Mouse (Mus musculus) erythroid progenitor cell, adult 5-6 weeks (primary cell): ENCODE results near the gene Catsperd. TPM values are rescaled to one million over a fixed set of nuclear protein-coding genes. Genes with fewer than 3 reads are reported as not detected.

Experiments used
- ATAC-seq: replicated peaks from 2 replicates; pipeline ENCODE4 v1.8.0; 2016; ENCODE audit warnings: moderate number of reproducible peaks, mild to moderate bottlenecking, moderate TSS enrichment, inconsistent platforms; ENCODE audit not compliant: poor library complexity, low FRiP score, severe bottlenecking
- total RNA-seq, 2 experiments: library from RNA; stranded (forward) in 1 of 2; stranded (reverse) in 1 of 2; fragments of 150-400 nt in 1 of 2; fragments of 186-747, 209-891 nt in 1 of 2; gene quantifications; 2 replicates each; pipeline versions ENCODE4 v1.2.3 to v1.2.4; 2015 to 2017; ENCODE audit warnings: low replicate concordance in 2 of 2

Gene Catsperd
- total RNA-seq, 2 experiments from 2014 or later, result not detected

DNA sequence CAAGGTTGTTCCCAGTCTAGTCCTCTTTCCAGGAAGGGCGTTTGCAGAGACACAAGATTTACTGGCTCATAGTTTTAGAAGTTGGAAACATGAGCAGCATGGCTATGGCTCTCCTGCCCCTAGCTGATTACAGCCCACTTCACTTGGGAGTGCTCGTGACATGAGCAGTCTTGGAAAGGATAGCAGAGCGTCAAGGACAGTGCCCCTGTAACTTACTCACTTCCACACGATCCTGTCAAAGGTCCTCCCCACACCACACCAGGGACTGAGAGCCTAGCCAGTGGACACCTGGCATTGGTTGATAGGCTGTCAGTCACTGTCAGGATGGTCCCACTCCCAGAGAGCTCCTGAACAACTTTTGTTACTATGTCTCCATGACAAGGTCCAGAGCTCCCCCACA, 75.1 kb downstream of the Catsperd start:
- ATAC-seq, result no peak

DNA sequence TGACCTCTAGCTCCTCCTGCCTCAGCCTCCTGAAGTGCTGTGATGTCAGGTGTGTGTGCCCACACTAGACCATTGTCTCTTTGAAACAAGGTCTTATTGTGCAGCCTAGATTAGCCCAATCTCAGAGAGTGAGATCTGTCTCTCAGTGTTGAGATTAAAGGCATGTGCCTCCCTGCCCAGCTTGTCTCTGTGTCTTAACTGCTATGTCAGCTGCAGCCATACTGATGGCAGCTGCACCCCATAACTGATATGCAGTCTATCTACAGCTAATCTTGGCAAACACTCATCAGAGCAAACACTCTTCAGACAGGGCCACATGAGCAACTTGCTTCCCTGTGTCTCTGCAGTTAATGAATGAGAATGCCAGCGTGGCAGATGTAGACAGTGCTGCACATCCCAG, 78.6 kb downstream of the Catsperd start:
- no peak for ATAC-seq

- ATAC-seq, result no peak
These were observed 80.7 kb downstream of the Catsperd start for GRCm38 (mm10) chr17:56708692-56709091.

DNA sequence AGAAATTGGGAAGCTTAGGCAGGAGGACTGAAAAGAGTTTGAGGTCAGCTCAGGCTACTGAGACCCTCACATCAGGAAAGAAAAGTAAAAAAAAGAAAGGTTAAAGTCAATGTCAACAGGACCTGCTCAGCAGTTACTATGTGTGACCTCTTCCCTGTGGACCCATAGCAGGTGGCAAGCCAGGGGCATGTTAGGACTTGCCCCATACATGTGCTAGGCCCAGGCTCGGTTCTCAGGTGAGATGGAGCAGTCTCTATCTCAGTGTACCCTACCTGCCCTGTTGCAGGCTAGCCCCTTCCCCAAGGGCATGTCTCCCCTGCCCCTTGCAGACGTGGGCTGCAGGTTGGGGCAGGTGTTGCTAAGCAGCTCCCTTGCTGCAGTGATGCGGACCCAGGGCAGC, 81.8 kb downstream of the Catsperd start:
- ATAC-seq, result no peak

Other genes starting within 250 kb of the Catsperd start
- 7.9 and 10.9 TPM in 2 replicates for gene Ptprs, start 151.7 kb upstream of the Catsperd start, total RNA-seq (2015; ENCODE audit: low replicate concordance)
- 2.1 and 4.7 TPM in 2 replicates for gene Ptprs, start 151.7 kb upstream of the Catsperd start, total RNA-seq (2017; ENCODE audit: low replicate concordance)
- not detected in 2 replicates for gene Znrf4, start 115.7 kb upstream of the Catsperd start, total RNA-seq (2015; ENCODE audit: low replicate concordance)
- not detected in 2 replicates for gene Znrf4, start 115.7 kb upstream of the Catsperd start, total RNA-seq (2017; ENCODE audit: low replicate concordance)
- gene Gm20219, start 73.8 kb upstream of the Catsperd start, total RNA-seq (2015; ENCODE audit: low replicate concordance), result 6.1 TPM in 1 of 2 replicates, not detected in the other
- 1.2 TPM in 1 of 2 replicates, not detected in the other for gene Gm20219, start 73.8 kb upstream of the Catsperd start, total RNA-seq (2017; ENCODE audit: low replicate concordance)
- gene Safb2, start 43.6 kb upstream of the Catsperd start, total RNA-seq (2015; ENCODE audit: low replicate concordance), result 107 and 153 TPM in 2 replicates
- gene Safb2, start 43.6 kb upstream of the Catsperd start, total RNA-seq (2017; ENCODE audit: low replicate concordance), result 350 and 385 TPM in 2 replicates
- gene Safb, start 43.3 kb upstream of the Catsperd start, total RNA-seq (2015; ENCODE audit: low replicate concordance), result 120 and 141 TPM in 2 replicates
- gene Safb, start 43.3 kb upstream of the Catsperd start, total RNA-seq (2017; ENCODE audit: low replicate concordance), result 189 and 314 TPM in 2 replicates
- gene 2410015M20Rik, start 18.4 kb upstream of the Catsperd start, total RNA-seq (2015; ENCODE audit: low replicate concordance), result 21.8 and 29.9 TPM in 2 replicates
- 20.7 and 33.0 TPM in 2 replicates for gene 2410015M20Rik, start 18.4 kb upstream of the Catsperd start, total RNA-seq (2017; ENCODE audit: low replicate concordance)
- gene Rpl36, start 14.7 kb upstream of the Catsperd start, total RNA-seq (2015; ENCODE audit: low replicate concordance), result 298 and 344 TPM in 2 replicates
- 203 and 323 TPM in 2 replicates for gene Rpl36, start 14.7 kb upstream of the Catsperd start, total RNA-seq (2017; ENCODE audit: low replicate concordance)
- 3.6 and 4.2 TPM in 2 replicates for gene Lonp1, start 1.3 kb upstream of the Catsperd start, total RNA-seq (2015; ENCODE audit: low replicate concordance)
- 9.5 and 15.0 TPM in 2 replicates for gene Lonp1, start 1.3 kb upstream of the Catsperd start, total RNA-seq (2017; ENCODE audit: low replicate concordance)
- 51.1 and 73.9 TPM in 2 replicates for gene Ranbp3, start 45.2 kb downstream of the Catsperd start, total RNA-seq (2015; ENCODE audit: low replicate concordance)
- 72.9 and 77.2 TPM in 2 replicates for gene Ranbp3, start 45.2 kb downstream of the Catsperd start, total RNA-seq (2017; ENCODE audit: low replicate concordance)
- 46.5 and 90.1 TPM in 2 replicates for gene Ndufa11, start 89.6 kb downstream of the Catsperd start, total RNA-seq (2015; ENCODE audit: low replicate concordance)
- gene Ndufa11, start 89.6 kb downstream of the Catsperd start, total RNA-seq (2017; ENCODE audit: low replicate concordance), result 54.2 and 67.9 TPM in 2 replicates
- 2.1 and 2.2 TPM in 2 replicates for gene Vmac, start 89.9 kb downstream of the Catsperd start, total RNA-seq (2015; ENCODE audit: low replicate concordance)
- not detected in 2 replicates for gene Vmac, start 89.9 kb downstream of the Catsperd start, total RNA-seq (2017; ENCODE audit: low replicate concordance)
- not detected in 2 replicates for gene Nrtn, start 129.4 kb downstream of the Catsperd start, total RNA-seq (2015; ENCODE audit: low replicate concordance)
- not detected in 2 replicates for gene Nrtn, start 129.4 kb downstream of the Catsperd start, total RNA-seq (2017; ENCODE audit: low replicate concordance)
- gene Dus3l, start 136.6 kb downstream of the Catsperd start, total RNA-seq (2015; ENCODE audit: low replicate concordance), result 6.5 and 7.1 TPM in 2 replicates
- 3.0 and 5.4 TPM in 2 replicates for gene Dus3l, start 136.6 kb downstream of the Catsperd start, total RNA-seq (2017; ENCODE audit: low replicate concordance)
- not detected in 2 replicates for gene Prr22, start 142.1 kb downstream of the Catsperd start, total RNA-seq (2015; ENCODE audit: low replicate concordance)
- gene Prr22, start 142.1 kb downstream of the Catsperd start, total RNA-seq (2017; ENCODE audit: low replicate concordance), result not detected in 2 replicates
- 101 and 107 TPM in 2 replicates for gene Rfx2, start 202.9 kb downstream of the Catsperd start, total RNA-seq (2015; ENCODE audit: low replicate concordance)
- gene Rfx2, start 202.9 kb downstream of the Catsperd start, total RNA-seq (2017; ENCODE audit: low replicate concordance), result 76.1 and 105 TPM in 2 replicates
- gene Acsbg2, start 246.3 kb downstream of the Catsperd start, total RNA-seq (2015; ENCODE audit: low replicate concordance), result not detected in 2 replicates
- not detected in 2 replicates for gene Acsbg2, start 246.3 kb downstream of the Catsperd start, total RNA-seq (2017; ENCODE audit: low replicate concordance)
- gene 1700061G19Rik, start 247.3 kb downstream of the Catsperd start, total RNA-seq (2015; ENCODE audit: low replicate concordance), result not detected in 2 replicates
- gene 1700061G19Rik, start 247.3 kb downstream of the Catsperd start, total RNA-seq (2017; ENCODE audit: low replicate concordance), result not detected in 2 replicates